Comparison of ENCODE assay signal across 15 mouse cellular contexts in the genomic region with DNA sequence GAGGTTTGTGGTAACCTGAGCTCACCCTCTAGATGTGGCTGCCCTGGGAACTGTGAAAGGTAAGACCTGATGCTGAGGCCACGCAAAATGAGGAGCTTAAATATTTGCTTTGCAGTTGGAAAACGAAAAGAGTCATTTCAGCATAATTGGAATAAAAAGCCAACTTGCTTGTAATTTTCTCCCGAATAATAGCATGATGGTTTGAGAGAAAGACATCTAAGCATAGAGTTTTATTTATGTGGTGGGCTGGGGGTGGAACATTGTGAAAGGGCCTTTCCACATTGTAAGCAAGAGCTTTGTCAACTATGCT. TPM values are rescaled to one million over a fixed set of nuclear protein-coding genes. Genes with fewer than 3 reads are reported as not detected.
DNase-seq lines count a peak whose midpoint lies in the region; ATAC-seq and TF ChIP-seq lines count a peak whose summit lies in the region.
"Had no signal": no experiment of that assay in that cellular context is flagged by ENCODE, and none has a peak within 500 bp of the region (broad histone marks: within the 10 kb centered on the region; RNA-seq: fewer than 3 reads in every experiment).

No protein-coding gene starts in this region.

- H3K36me3 ChIP-seq in heart, embryonic 12.5 days, result no peaks in the 10 kb centered on the region
- H3K36me3 ChIP-seq in liver, adult 2 months (ENCODE audit: control insufficient read depth, insufficient read depth, low read length), result no peaks in the 10 kb centered on the region
- H3K36me3 ChIP-seq in liver, embryonic 11.5 days (ENCODE audit: control insufficient read depth, insufficient read depth, low read length), result no peaks in the 10 kb centered on the region
- H3K36me3 ChIP-seq: hindbrain, embryonic 12.5 days; stomach, embryonic 15.5 days had no signal

- no peak overlapping the region for H3K9ac ChIP-seq in heart, embryonic 12.5 days
- peak overlapping the region; percentile 32; the same call in 1 of the 2 replicates for H3K9ac ChIP-seq in liver, adult 2 months (ENCODE audit: low read depth, low read length)
- H3K9ac ChIP-seq in liver, embryonic 11.5 days (ENCODE audit: low read depth, low read length), result no peak overlapping the region
- H3K9ac ChIP-seq: forebrain, embryonic 13.5 days; hindbrain, embryonic 12.5 days; stomach, embryonic 15.5 days had no signal

- no peak for ATAC-seq in heart, embryonic 12.5 days (ENCODE audit: insufficient number of reproducible peaks, low FRiP score)
- ATAC-seq in liver, embryonic 11.5 days (replicated peaks; ENCODE audit: low FRiP score), result no peak
- ATAC-seq: forebrain, embryonic 13.5 days; Patski had no signal

- TF ChIP-seq POLR2A in liver, adult 2 months (IDR thresholded peaks at IDR 0.05; ENCODE audit: extremely low read depth, insufficient read depth, low read length), result no peak
- no peak for TF ChIP-seq POLR2A in bone marrow macrophage, adult 2 months (IDR thresholded peaks at IDR 0.05; ENCODE audit: borderline replicate concordance, low read depth, low read length)

- TF ChIP-seq CTCF in liver, adult 2 months (IDR thresholded peaks at IDR 0.05; ENCODE audit: low read depth, low read length), result no peak
- no peak for TF ChIP-seq CTCF in bone marrow macrophage, adult 2 months (IDR thresholded peaks at IDR 0.05; ENCODE audit: low read depth, low read length)

- peak overlapping the region; percentile 19; the same call in 1 of the 2 replicates for H3K4me2 ChIP-seq in heart, embryonic 12.5 days
- H3K4me2 ChIP-seq in liver, embryonic 11.5 days, result no peak overlapping the region
- H3K4me2 ChIP-seq: forebrain, embryonic 13.5 days; hindbrain, embryonic 12.5 days; stomach, embryonic 15.5 days had no signal

- no peaks in the 10 kb centered on the region for H3K27me3 ChIP-seq in heart, embryonic 12.5 days (replicated peaks)
- no peaks in the 10 kb centered on the region for H3K27me3 ChIP-seq in liver, adult 2 months (ENCODE audit: control insufficient read depth, insufficient read depth, low read length)
- H3K27me3 ChIP-seq in liver, embryonic 11.5 days (replicated peaks; ENCODE audit: control insufficient read depth, insufficient read depth, low read length), result no peaks in the 10 kb centered on the region
- H3K27me3 ChIP-seq: forebrain, embryonic 13.5 days; hindbrain, embryonic 12.5 days; Patski; stomach, embryonic 15.5 days had no signal

- no peak overlapping the region for H3K4me3 ChIP-seq in heart, embryonic 12.5 days
- H3K4me3 ChIP-seq in liver, adult 2 months (ENCODE audit: insufficient read depth, low read depth, low read length), result peak overlapping the region; percentile 99; the same call in 1 of the 2 replicates
- H3K4me3 ChIP-seq in liver, embryonic 11.5 days (ENCODE audit: low read depth, low read length), result no peak overlapping the region
- H3K4me3 ChIP-seq in bone marrow macrophage, adult 2 months (ENCODE audit: insufficient read depth, low read length), result peak overlapping the region; percentile 48
- H3K4me3 ChIP-seq: forebrain, embryonic 13.5 days; hindbrain, embryonic 12.5 days; myocyte; stomach, embryonic 15.5 days had no signal

- peaks cover 29% of the 10 kb centered on the region for H3K4me1 ChIP-seq in heart, embryonic 12.5 days (replicated peaks)
- H3K4me1 ChIP-seq in liver, adult 2 months (ENCODE audit: control insufficient read depth, insufficient read depth, low read length), result peaks cover 37% of the 10 kb centered on the region
- H3K4me1 ChIP-seq in liver, embryonic 11.5 days (replicated peaks; ENCODE audit: control insufficient read depth, insufficient read depth, low read length), result peaks cover 13% of the 10 kb centered on the region
- peaks cover 15% of the 10 kb centered on the region for H3K4me1 ChIP-seq in bone marrow macrophage, adult 2 months (ENCODE audit: control insufficient read depth, insufficient read depth, low read length)

- DNase-seq in heart, adult 18-20 months, result no peak
- DNase-seq in liver, adult 2 months (ENCODE audit: extremely low read depth, low read depth, low spot score), result no peak
- DNase-seq in liver, embryonic 11.5 days (ENCODE audit: low spot score), result no peak
- DNase-seq in CD4-positive helper T cell, adult 2 months (ENCODE audit: low read depth, low spot score), result peak; percentile 47
- DNase-seq in embryo, embryonic 10 days (ENCODE audit: low spot score), result no peak
- no peak for DNase-seq in layer of hippocampus, adult 18-20 months (ENCODE audit: low spot score in 2 of 2)
- DNase-seq: cerebellum, postnatal 10 days; right cerebral cortex, postnatal 14 days had no signal

- H3K9me3 ChIP-seq in heart, embryonic 12.5 days (replicated peaks), result no peaks in the 10 kb centered on the region
- no peaks in the 10 kb centered on the region for H3K9me3 ChIP-seq in liver, embryonic 11.5 days (ENCODE audit: control insufficient read depth, low read length)
- H3K9me3 ChIP-seq: forebrain, embryonic 13.5 days; hindbrain, embryonic 12.5 days; stomach, embryonic 15.5 days had no signal

- peaks cover 36% of the 10 kb centered on the region for H3K79me2 ChIP-seq in liver, adult 2 months (ENCODE audit: control insufficient read depth, insufficient read depth, low read length)

- 86% methylated on average over 3 of the region's 3 CpGs for WGBS in heart, embryonic 12.5 days
- 14% methylated on average over 3 of the region's 3 CpGs for WGBS in liver, adult 2 months
- 77% methylated on average over 3 of the region's 3 CpGs for WGBS in liver, embryonic 11.5 days

- H3K27ac ChIP-seq in heart, embryonic 12.5 days (ENCODE audit: poor library complexity, severe bottlenecking), result no peak overlapping the region
- H3K27ac ChIP-seq in liver, adult 2 months (replicated peaks; ENCODE audit: insufficient read depth, low read depth, low read length), result peak overlapping the region; percentile 37
- no peak overlapping the region for H3K27ac ChIP-seq in liver, embryonic 11.5 days (ENCODE audit: low read depth, low read length)
- H3K27ac ChIP-seq in bone marrow macrophage, adult 2 months (ENCODE audit: insufficient read depth, low read depth, low read length), result no peak overlapping the region
- H3K27ac ChIP-seq: forebrain, embryonic 13.5 days; hindbrain, embryonic 12.5 days; stomach, embryonic 15.5 days had no signal

RNA-seq across cellular contexts. Expression of gene Il6st, which starts 3.0 kb away (rescaled TPM):
- polyA plus RNA-seq in heart, embryonic 12.5 days (2016; fragmentation: Nextera tagmentation; extraction: Ambion mirVana), result 79.3 and 84.2 TPM in 2 replicates
- total RNA-seq in heart, adult 18-20 months (2021), result 100 to 1,000 TPM; 212 to 240 TPM
- total RNA-seq in liver, adult 2 months (2014; rRNA removed), result 70.2 and 82.8 TPM in 2 replicates
- 16.0 and 18.9 TPM in 2 replicates for polyA plus RNA-seq in liver, adult 2 months (2012; rRNA removed)
- 12.4 and 14.0 TPM in 2 replicates for polyA plus RNA-seq in liver, embryonic 11.5 days (2014; fragmentation: Nextera tagmentation; extraction: Ambion mirVana)
- 65.3 and 67.2 TPM in 2 replicates for polyA plus RNA-seq in bone marrow macrophage, adult 2 months (2012; ENCODE audit: insufficient read depth, insufficient read length, missing spikeins)
- total RNA-seq in layer of hippocampus, adult 18-20 months (2021), result 10 to 100 TPM; 75.8 to 84.6 TPM

Comparison
In these comparisons a context has a peak if more than half of its experiments do, and no peak if none do; other contexts are left out.
1. H3K4me3 ChIP-seq: peak in liver, adult 2 months (single experiment) and bone marrow macrophage, adult 2 months (single experiment); none in heart, embryonic 12.5 days (single experiment) and liver, embryonic 11.5 days (single experiment).